Mouse (Mus musculus): ENCODE results near the gene Ica1.

DNA sequence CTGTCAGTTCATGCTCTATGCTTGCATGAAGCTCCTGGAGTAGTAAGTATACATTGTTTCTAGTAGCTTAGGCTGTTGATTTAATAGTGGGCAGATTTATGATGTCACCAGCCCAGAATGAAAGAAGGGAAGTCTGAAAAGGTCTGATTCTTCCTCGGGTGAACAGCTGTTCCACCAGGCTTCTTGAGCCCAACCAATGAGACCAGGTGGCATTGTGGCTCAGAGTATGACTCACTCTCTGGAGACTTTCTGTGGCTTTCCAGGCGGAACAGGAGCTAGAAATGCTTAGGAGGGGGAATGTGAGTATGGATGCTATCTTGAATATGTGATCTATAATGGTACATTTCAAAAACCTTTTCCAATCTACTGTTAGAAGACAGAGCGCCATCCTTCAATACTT, 155.2 kb downstream of the Ica1 start:
- TF ChIP-seq USF2 (IDR thresholded peaks at IDR 0.05; ENCODE audit: borderline replicate concordance in 1 of 2, insufficient read depth in 1 of 2, low read depth in 1 of 2, low read length in 2 of 2) (no peak), CTCF (IDR thresholded peaks at IDR 0.05 in 2 of 3, conservative IDR thresholded peaks at IDR 0.05 in 1 of 3; ENCODE audit: control insufficient read depth in 1 of 3, insufficient read depth in 1 of 3, low read depth in 2 of 3, low read length in 3 of 3, poor library complexity in 1 of 3, severe bottlenecking in 1 of 3) (no peak), EP300 (IDR thresholded peaks at IDR 0.05; ENCODE audit: low read depth in 1 of 2, low read length in 2 of 2) (no peak), POLR2A (IDR thresholded peaks at IDR 0.05; ENCODE audit: control insufficient read depth in 1 of 2, insufficient read depth in 1 of 2, low read depth in 1 of 2, low read length in 2 of 2, poor library complexity in 1 of 2) (no peak), ZKSCAN1 (IDR thresholded peaks at IDR 0.05; ENCODE audit: low read depth, low read length) (no peak), HCFC1 (IDR thresholded peaks at IDR 0.05; ENCODE audit: low read depth, low read length) (no peak), MAX (IDR thresholded peaks at IDR 0.05; ENCODE audit: low read length) (no peak)
